Mouse (Mus musculus): ENCODE results near the gene Arrdc2. TPM values are rescaled to one million over a fixed set of nuclear protein-coding genes. Genes with fewer than 3 reads are reported as not detected.

The Arrdc2 gene
- polyA plus RNA-seq, 1 experiment from 2014 or later, result 5.1 TPM

GRCm38 (mm10) chr8:70869199-70869571, 29.7 kb upstream of the Arrdc2 start:
- Histone ChIP-seq H3K4me3 (ENCODE audit: low read depth, low read length) (peak overlapping the region; percentile 12; the same call in 1 of the 2 replicates), H3K4me2 (ENCODE audit: low read depth, low read length) (peak overlapping the region; percentile 32), H3K9ac (replicated peaks; ENCODE audit: low read length) (peak overlapping the region; percentile 48), H3K36me3 (replicated peaks; ENCODE audit: control insufficient read depth, insufficient read depth, low read depth, low read length) (no peaks in the 10 kb centered on the region), H3K9me3 (replicated peaks; ENCODE audit: control insufficient read depth, low read length) (no peaks in the 10 kb centered on the region), H3K27ac (replicated peaks; ENCODE audit: low read depth, low read length) (0 out of 2 replicates have a peak overlapping the region, but pooled peaks have one; percentile 13), H3K4me1 (ENCODE audit: control insufficient read depth, insufficient read depth, low read length) (peaks cover 11% of the 10 kb centered on the region), H3K27me3 (ENCODE audit: control insufficient read depth, insufficient read depth, low read length) (no peaks in the 10 kb centered on the region)
- no peak for DNase-seq (ENCODE audit: low spot score)
- no peak for ATAC-seq (replicated peaks; ENCODE audit: insufficient number of reproducible peaks, low FRiP score, low TSS enrichment, low read depth)
- whole genome bisulfite sequencing, result 38% methylated on average over 5 of the region's 5 CpGs

- Histone ChIP-seq H3K27ac (replicated peaks; ENCODE audit: low read depth, low read length) (no peak overlapping the region), H3K9ac (replicated peaks; ENCODE audit: low read length) (peak overlapping the region; percentile 48), H3K4me2 (ENCODE audit: low read depth, low read length) (peak overlapping the region; percentile 32), H3K4me1 (ENCODE audit: control insufficient read depth, insufficient read depth, low read length) (peaks cover 11% of the 10 kb centered on the region), H3K36me3 (replicated peaks; ENCODE audit: control insufficient read depth, insufficient read depth, low read depth, low read length) (no peaks in the 10 kb centered on the region), H3K9me3 (replicated peaks; ENCODE audit: control insufficient read depth, low read length) (no peaks in the 10 kb centered on the region), H3K4me3 (ENCODE audit: low read depth, low read length) (peak overlapping the region; percentile 19; the same call in 1 of the 2 replicates), H3K27me3 (ENCODE audit: control insufficient read depth, insufficient read depth, low read length) (no peaks in the 10 kb centered on the region)
- ATAC-seq (replicated peaks; ENCODE audit: insufficient number of reproducible peaks, low FRiP score, low TSS enrichment, low read depth), result no peak
- peak; percentile 72 for DNase-seq (ENCODE audit: low spot score)
- WGBS, result 10% methylated on average over 40 of the region's 40 CpGs
Measured at GRCm38 (mm10) chr8:70868559-70869198, 29.2 kb upstream of the Arrdc2 start.

GRCm38 (mm10) chr8:70866566-70866965, 27.0 kb upstream of the Arrdc2 start:
- H3K27me3 ChIP-seq (ENCODE audit: control insufficient read depth, insufficient read depth, low read length), result peaks cover 15% of the 10 kb centered on the region; the same call in 1 of the 2 replicates
- H3K36me3 ChIP-seq (replicated peaks; ENCODE audit: control insufficient read depth, insufficient read depth, low read depth, low read length), result no peaks in the 10 kb centered on the region
- H3K27ac ChIP-seq (replicated peaks; ENCODE audit: low read depth, low read length), result peak overlapping the region; percentile 78; the same call in 1 of the 2 replicates
- 82% methylated on average over 7 of the region's 7 CpGs for WGBS
- no peak for ATAC-seq (replicated peaks; ENCODE audit: insufficient number of reproducible peaks, low FRiP score, low TSS enrichment, low read depth)
- no peaks in the 10 kb centered on the region for H3K9me3 ChIP-seq (replicated peaks; ENCODE audit: control insufficient read depth, low read length)
- no peak for DNase-seq (ENCODE audit: low spot score)
- H3K4me1 ChIP-seq (ENCODE audit: control insufficient read depth, insufficient read depth, low read length), result peaks cover 17% of the 10 kb centered on the region
- H3K4me2 ChIP-seq (ENCODE audit: low read depth, low read length), result no peak overlapping the region
- no peak overlapping the region for H3K9ac ChIP-seq (replicated peaks; ENCODE audit: low read length)
- no peak overlapping the region for H3K4me3 ChIP-seq (ENCODE audit: low read depth, low read length)

- H3K4me1 ChIP-seq (ENCODE audit: control insufficient read depth, insufficient read depth, low read length), result peaks cover 17% of the 10 kb centered on the region
- DNase-seq (ENCODE audit: low spot score) (no peak), ATAC-seq (replicated peaks; ENCODE audit: insufficient number of reproducible peaks, low FRiP score, low TSS enrichment, low read depth) (peak; percentile 11)
- H3K9me3 ChIP-seq (replicated peaks; ENCODE audit: control insufficient read depth, low read length), result no peaks in the 10 kb centered on the region
- peak overlapping the region; percentile 26; the same call in 1 of the 2 replicates for H3K9ac ChIP-seq (replicated peaks; ENCODE audit: low read length)
- no peaks in the 10 kb centered on the region for H3K36me3 ChIP-seq (replicated peaks; ENCODE audit: control insufficient read depth, insufficient read depth, low read depth, low read length)
- H3K27me3 ChIP-seq (ENCODE audit: control insufficient read depth, insufficient read depth, low read length), result peaks cover 15% of the 10 kb centered on the region; the same call in 1 of the 2 replicates
- H3K4me3 ChIP-seq (ENCODE audit: low read depth, low read length), result peak overlapping the region; percentile 9; the same call in 1 of the 2 replicates
- peak overlapping the region; percentile 44 for H3K4me2 ChIP-seq (ENCODE audit: low read depth, low read length)
- WGBS, result 5% methylated on average over 12 of the region's 12 CpGs
- H3K27ac ChIP-seq (replicated peaks; ENCODE audit: low read depth, low read length), result peak overlapping the region; percentile 78
Measured at GRCm38 (mm10) chr8:70866001-70866520, 26.5 kb upstream of the Arrdc2 start.

- Histone ChIP-seq H3K36me3 (replicated peaks; ENCODE audit: control insufficient read depth, insufficient read depth, low read depth, low read length) (no peaks in the 10 kb centered on the region), H3K4me3 (ENCODE audit: low read depth, low read length) (peak overlapping the region; percentile 33), H3K4me2 (ENCODE audit: low read depth, low read length) (peak overlapping the region; percentile 94), H3K4me1 (ENCODE audit: control insufficient read depth, insufficient read depth, low read length) (peaks cover 17% of the 10 kb centered on the region), H3K27ac (replicated peaks; ENCODE audit: low read depth, low read length) (peak overlapping the region; percentile 80), H3K27me3 (ENCODE audit: control insufficient read depth, insufficient read depth, low read length) (peaks cover 15% of the 10 kb centered on the region; the same call in 1 of the 2 replicates), H3K9ac (replicated peaks; ENCODE audit: low read length) (peak overlapping the region; percentile 70), H3K9me3 (replicated peaks; ENCODE audit: control insufficient read depth, low read length) (no peaks in the 10 kb centered on the region)
- WGBS, result 0% methylated on average over 46 of the region's 46 CpGs
- DNase-seq (ENCODE audit: low spot score), result peak; percentile 100
- ATAC-seq (replicated peaks; ENCODE audit: insufficient number of reproducible peaks, low FRiP score, low TSS enrichment, low read depth), result peak; percentile 87
Measured at GRCm38 (mm10) chr8:70865350-70866000, 26.0 kb upstream of the Arrdc2 start.

GRCm38 (mm10) chr8:70864712-70865221, 25.2 kb upstream of the Arrdc2 start:
- Histone ChIP-seq H3K4me3 (ENCODE audit: low read depth, low read length) (peak overlapping the region; percentile 33), H3K9me3 (replicated peaks; ENCODE audit: control insufficient read depth, low read length) (no peaks in the 10 kb centered on the region), H3K27ac (replicated peaks; ENCODE audit: low read depth, low read length) (peak overlapping the region; percentile 80), H3K27me3 (ENCODE audit: control insufficient read depth, insufficient read depth, low read length) (peaks cover 15% of the 10 kb centered on the region; the same call in 1 of the 2 replicates), H3K9ac (replicated peaks; ENCODE audit: low read length) (peak overlapping the region; percentile 70), H3K36me3 (replicated peaks; ENCODE audit: control insufficient read depth, insufficient read depth, low read depth, low read length) (no peaks in the 10 kb centered on the region), H3K4me1 (ENCODE audit: control insufficient read depth, insufficient read depth, low read length) (peaks cover 17% of the 10 kb centered on the region), H3K4me2 (ENCODE audit: low read depth, low read length) (peak overlapping the region; percentile 94)
- 2% methylated on average over 24 of the region's 24 CpGs for WGBS
- peak; percentile 44 for DNase-seq (ENCODE audit: low spot score)
- ATAC-seq (replicated peaks; ENCODE audit: insufficient number of reproducible peaks, low FRiP score, low TSS enrichment, low read depth), result peak; percentile 25; the same call in 1 of the 2 replicates

GRCm38 (mm10) chr8:70863956-70864711, 24.6 kb upstream of the Arrdc2 start:
- Histone ChIP-seq H3K27ac (replicated peaks; ENCODE audit: low read depth, low read length) (peak overlapping the region; percentile 80; the same call in 1 of the 2 replicates), H3K36me3 (replicated peaks; ENCODE audit: control insufficient read depth, insufficient read depth, low read depth, low read length) (no peaks in the 10 kb centered on the region), H3K4me2 (ENCODE audit: low read depth, low read length) (peak overlapping the region; percentile 94), H3K27me3 (ENCODE audit: control insufficient read depth, insufficient read depth, low read length) (peaks cover 15% of the 10 kb centered on the region; the same call in 1 of the 2 replicates), H3K4me3 (ENCODE audit: low read depth, low read length) (peak overlapping the region; percentile 40), H3K9ac (replicated peaks; ENCODE audit: low read length) (peak overlapping the region; percentile 70), H3K4me1 (ENCODE audit: control insufficient read depth, insufficient read depth, low read length) (peaks cover 16% of the 10 kb centered on the region), H3K9me3 (replicated peaks; ENCODE audit: control insufficient read depth, low read length) (no peaks in the 10 kb centered on the region)
- 1% methylated on average over 46 of the region's 46 CpGs for WGBS
- DNase-seq (ENCODE audit: low spot score) (peak; percentile 60), ATAC-seq (replicated peaks; ENCODE audit: insufficient number of reproducible peaks, low FRiP score, low TSS enrichment, low read depth) (no peak)
